Mouse (Mus musculus): ENCODE results near the gene Dock1. TPM values are rescaled to one million over a fixed set of nuclear protein-coding genes. Genes with fewer than 3 reads are reported as not detected.

The Dock1 gene
- total RNA-seq, 4 experiments from 2014 or later, result 25.9 to 27.8 (median 27.2) TPM

- no peak for DNase-seq (ENCODE audit: low spot score in 2 of 2)
Observed at GRCm38 (mm10) chr7:135134619-135135018, 464.2 kb downstream of the Dock1 start.

- no peak for DNase-seq (ENCODE audit: low spot score in 2 of 2)
Observed at GRCm38 (mm10) chr7:135139153-135139612, 468.7 kb downstream of the Dock1 start.

- no peak for DNase-seq (ENCODE audit: low spot score in 2 of 2)
Observed at GRCm38 (mm10) chr7:135144731-135145130, 474.3 kb downstream of the Dock1 start.

- peak in 1 of 2 experiments; percentile 48 for DNase-seq (ENCODE audit: low spot score in 2 of 2)
Observed at GRCm38 (mm10) chr7:135150926-135151325, 480.5 kb downstream of the Dock1 start.

GRCm38 (mm10) chr7:135157571-135157970, 487.1 kb downstream of the Dock1 start:
- DNase-seq (ENCODE audit: low spot score in 2 of 2), result no peak

- DNase-seq (ENCODE audit: low spot score in 2 of 2), result no peak
Observed at GRCm38 (mm10) chr7:135158381-135158780, 487.9 kb downstream of the Dock1 start.

GRCm38 (mm10) chr7:135159606-135160005, 489.2 kb downstream of the Dock1 start:
- DNase-seq (ENCODE audit: low spot score in 2 of 2), result no peak

- peak; percentile 28 to 44 for DNase-seq (ENCODE audit: low spot score in 2 of 2)
Observed at GRCm38 (mm10) chr7:135165155-135165554, 494.7 kb downstream of the Dock1 start.

- no peak for DNase-seq (ENCODE audit: low spot score in 2 of 2)
Observed at GRCm38 (mm10) chr7:135169936-135170335, 499.5 kb downstream of the Dock1 start.

GRCm38 (mm10) chr7:135172219-135172618, 501.8 kb downstream of the Dock1 start:
- DNase-seq (ENCODE audit: low spot score in 2 of 2), result no peak

GRCm38 (mm10) chr7:135194190-135194589, 523.7 kb downstream of the Dock1 start:
- no peak for DNase-seq (ENCODE audit: low spot score in 2 of 2)

- DNase-seq (ENCODE audit: low spot score in 2 of 2), result no peak
Observed at GRCm38 (mm10) chr7:135195631-135196030, 525.2 kb downstream of the Dock1 start.

- DNase-seq (ENCODE audit: low spot score in 2 of 2), result peak in 1 of 2 experiments; percentile 22
Observed at GRCm38 (mm10) chr7:135196828-135197227, 526.4 kb downstream of the Dock1 start.

GRCm38 (mm10) chr7:135203920-135204319, 533.5 kb downstream of the Dock1 start:
- DNase-seq (ENCODE audit: low spot score in 2 of 2), result no peak

- peak; percentile 36 to 73 for DNase-seq (ENCODE audit: low spot score in 2 of 2)
Observed at GRCm38 (mm10) chr7:135205111-135205510, 534.7 kb downstream of the Dock1 start.

- DNase-seq (ENCODE audit: low spot score in 2 of 2), result no peak
Observed at GRCm38 (mm10) chr7:135208947-135209567, 538.6 kb downstream of the Dock1 start.

GRCm38 (mm10) chr7:135210296-135210695, 539.8 kb downstream of the Dock1 start:
- DNase-seq (ENCODE audit: low spot score in 2 of 2), result no peak

GRCm38 (mm10) chr7:135210831-135211230, 540.4 kb downstream of the Dock1 start:
- DNase-seq (ENCODE audit: low spot score in 2 of 2), result no peak

GRCm38 (mm10) chr7:135212505-135212904, 542.1 kb downstream of the Dock1 start:
- DNase-seq (ENCODE audit: low spot score in 2 of 2), result no peak

- DNase-seq (ENCODE audit: low spot score in 2 of 2), result no peak
Observed at GRCm38 (mm10) chr7:135221475-135221874, 551.0 kb downstream of the Dock1 start.

All from left cerebral cortex, adult 8-10 months (tissue).